Mouse (Mus musculus): Measurements from ENCODE around the gene Maats1.
A peak's percentile ranks its signal among the peaks of the same experiment; 100 is the strongest.

The Maats1 gene

GRCm38 (mm10) chr16:38341396-38342324 lies at the start of gene Maats1:
Maats1 (minus strand) TSS chr16:38342143.
- no peak for DNase-seq (ENCODE audit: low spot score)

DNA sequence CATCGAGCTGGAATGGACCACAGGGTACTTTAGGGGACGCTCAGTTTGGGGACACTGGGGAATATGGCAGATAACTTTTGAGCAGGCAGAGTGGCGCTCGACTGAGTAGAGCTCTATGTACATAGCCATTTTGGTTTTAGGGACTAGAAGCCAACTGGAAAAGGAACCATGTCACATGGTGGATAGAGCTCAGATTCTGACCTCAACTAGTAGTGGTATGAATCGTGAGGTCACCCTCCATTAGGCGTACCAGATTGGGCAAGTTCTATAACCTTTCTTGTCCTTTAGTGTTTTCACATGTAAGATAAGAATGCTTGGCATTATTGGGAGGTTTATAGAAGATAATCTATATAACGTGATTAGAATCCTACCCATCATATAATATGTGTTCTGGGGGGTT lies 48.4 kb upstream of the Maats1 start:
- no peak for DNase-seq (ENCODE audit: low spot score)

- DNase-seq (ENCODE audit: low spot score): no peak
Measured at GRCm38 (mm10) chr16:38389284-38389893, 47.4 kb upstream of the Maats1 start.

DNA sequence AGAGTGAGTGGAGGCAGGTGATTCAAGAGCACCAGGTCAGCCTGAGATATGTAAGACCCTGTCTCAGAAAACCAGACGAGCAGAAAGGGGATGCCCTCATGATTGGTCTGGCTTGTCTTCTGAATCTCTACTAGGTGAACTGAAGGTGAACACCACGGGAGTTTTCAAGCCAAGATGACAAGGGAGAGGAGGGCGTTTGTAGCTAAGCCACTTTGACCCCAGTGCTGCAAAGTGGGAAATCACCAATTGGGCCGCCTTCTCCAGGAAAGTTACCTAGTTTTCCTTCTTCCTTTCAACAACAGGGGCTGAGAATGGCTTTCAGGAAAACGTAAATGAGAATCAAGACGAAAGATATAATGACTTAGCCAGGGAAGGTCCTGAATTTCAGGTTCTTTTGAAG lies 46.8 kb upstream of the Maats1 start:
- no peak for DNase-seq (ENCODE audit: low spot score)

- no peak for DNase-seq (ENCODE audit: low spot score)
Measured at GRCm38 (mm10) chr16:38387389-38387788, 45.4 kb upstream of the Maats1 start.

DNA sequence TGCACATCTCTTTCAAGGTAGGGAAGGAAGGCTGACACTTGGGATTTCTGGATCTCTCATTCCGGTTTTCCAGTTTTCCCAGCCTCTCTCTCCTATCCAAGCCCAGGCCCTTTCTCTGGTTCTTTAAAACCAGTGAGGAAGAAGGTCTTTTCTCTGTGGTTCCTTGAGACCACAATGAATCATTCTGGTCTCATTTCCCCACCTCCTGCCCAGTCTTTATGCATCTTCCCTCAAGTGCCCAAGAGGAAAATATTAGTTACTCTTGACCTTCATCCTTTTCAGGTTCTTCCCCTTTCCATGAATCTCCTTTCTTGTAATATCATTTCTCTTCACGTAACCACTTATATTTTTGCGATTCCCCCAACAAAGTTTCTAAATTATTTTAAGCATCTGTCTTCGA lies 43.8 kb upstream of the Maats1 start:
- no peak for DNase-seq (ENCODE audit: low spot score)

GRCm38 (mm10) chr16:38385184-38385634 lies 43.3 kb upstream of the Maats1 start:
- DNase-seq (ENCODE audit: low spot score): no peak

- DNase-seq (ENCODE audit: low spot score): no peak
Measured at GRCm38 (mm10) chr16:38383683-38384082, 41.7 kb upstream of the Maats1 start.

GRCm38 (mm10) chr16:38379926-38380325 lies 38.0 kb upstream of the Maats1 start:
- DNase-seq (ENCODE audit: low spot score): no peak

DNA sequence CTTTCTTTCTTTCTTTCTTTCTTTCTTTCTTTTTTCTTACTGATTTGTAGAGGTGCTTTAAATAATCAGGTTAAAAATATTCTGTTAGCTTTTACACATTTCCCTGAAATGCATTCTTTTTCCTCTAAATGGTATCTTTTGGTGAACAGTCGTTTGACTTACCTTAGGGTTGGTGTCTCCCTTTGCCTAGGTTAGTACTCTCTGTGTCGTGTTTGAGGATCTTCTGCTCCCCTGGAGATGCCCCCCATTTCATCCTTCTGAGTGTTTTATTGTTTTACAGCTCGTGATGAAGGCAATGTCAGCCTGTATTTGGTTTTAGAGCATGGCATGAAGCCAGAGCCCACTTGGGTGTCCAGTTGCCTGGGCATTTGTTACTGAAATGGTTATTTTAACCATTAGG lies 37.5 kb upstream of the Maats1 start:
- no peak for DNase-seq (ENCODE audit: low spot score)

GRCm38 (mm10) chr16:38379088-38379487 lies 37.1 kb upstream of the Maats1 start:
- no peak for DNase-seq (ENCODE audit: low spot score)

DNA sequence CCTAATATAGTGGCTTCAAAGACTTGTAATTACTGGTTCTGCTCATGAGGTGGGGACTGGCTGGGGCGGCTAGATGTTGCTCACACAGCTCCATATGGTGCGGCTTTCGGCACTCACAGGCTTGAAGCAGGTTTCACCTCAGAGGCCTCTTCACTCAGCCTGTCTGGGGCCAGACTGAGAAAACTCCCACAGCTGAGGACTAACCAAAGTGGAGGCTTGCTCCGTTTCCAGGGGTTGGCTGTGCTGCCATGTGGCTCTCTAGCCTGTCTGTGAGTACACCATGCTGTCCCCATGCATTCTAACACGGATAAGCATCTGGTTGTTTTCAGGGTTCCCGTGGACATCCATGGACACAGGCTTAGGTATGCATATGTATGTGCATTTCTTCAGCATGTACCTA lies 36.6 kb upstream of the Maats1 start:
- no peak for DNase-seq (ENCODE audit: low spot score)

- DNase-seq (ENCODE audit: low spot score): no peak
Measured at GRCm38 (mm10) chr16:38377546-38377945, 35.6 kb upstream of the Maats1 start.

GRCm38 (mm10) chr16:38376841-38377249 lies 34.9 kb upstream of the Maats1 start:
- DNase-seq (ENCODE audit: low spot score): no peak

GRCm38 (mm10) chr16:38376163-38376840 lies 34.4 kb upstream of the Maats1 start:
- peak; percentile 41 for DNase-seq (ENCODE audit: low spot score)

- no peak for DNase-seq (ENCODE audit: low spot score)
Measured at GRCm38 (mm10) chr16:38375182-38375581, 33.2 kb upstream of the Maats1 start.

DNA sequence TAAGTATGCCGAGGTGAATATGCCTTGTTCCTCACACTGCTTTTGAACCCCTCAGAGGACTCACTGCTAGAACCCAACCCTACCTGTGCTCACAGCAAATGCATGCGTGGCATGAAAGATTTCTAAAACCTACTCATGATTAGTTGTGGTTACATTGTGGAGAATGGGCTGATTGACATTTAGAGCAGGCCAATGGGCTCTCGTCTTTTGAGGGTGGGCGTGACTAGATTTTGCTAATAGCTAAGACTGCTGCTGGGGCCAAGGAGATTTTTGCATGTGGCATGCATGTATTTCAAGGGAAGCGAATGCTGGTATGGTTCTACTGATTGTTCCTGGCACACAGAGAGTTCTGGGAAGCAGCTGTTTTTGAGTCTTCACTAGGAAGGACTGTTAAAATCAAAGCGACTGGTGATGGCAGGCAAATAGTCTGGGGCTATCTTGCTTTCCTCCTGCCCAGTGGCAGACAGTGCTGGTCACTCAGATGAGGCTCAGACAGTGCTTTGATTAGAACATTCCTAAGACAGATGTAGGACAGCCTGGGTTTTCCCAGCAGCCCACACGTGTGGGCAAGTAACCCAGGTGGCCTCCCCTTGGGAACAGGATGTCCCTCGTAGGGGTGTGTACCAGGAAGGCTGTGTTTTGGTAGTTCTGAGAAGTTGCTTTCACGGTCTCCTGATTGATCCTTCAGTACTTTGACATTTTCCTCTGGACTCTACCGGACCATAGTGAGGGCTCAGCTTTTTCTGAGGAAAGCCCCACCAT lies 32.6 kb upstream of the Maats1 start:
- no peak for DNase-seq (ENCODE audit: low spot score)

- no peak for DNase-seq (ENCODE audit: low spot score)
Measured at GRCm38 (mm10) chr16:38373941-38374340, 32.0 kb upstream of the Maats1 start.

DNA sequence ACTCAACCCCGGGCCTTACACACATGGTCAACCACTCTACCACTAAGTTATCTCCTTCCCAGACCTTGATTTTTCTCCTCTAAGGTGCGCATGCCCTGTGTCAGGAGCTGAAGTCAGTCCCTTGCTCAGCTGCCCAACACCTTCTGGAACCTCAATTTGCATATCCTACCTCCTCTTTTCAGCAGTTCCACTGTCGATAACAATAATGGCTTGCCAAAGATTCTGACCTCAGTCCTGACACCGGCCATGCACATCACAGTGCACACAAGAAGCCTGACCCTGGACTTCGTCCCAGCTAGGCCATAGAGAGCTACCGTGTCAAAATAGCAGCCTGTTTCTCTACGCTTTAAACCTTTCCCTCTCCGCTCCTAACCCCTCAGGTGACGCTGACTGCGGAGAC lies 31.5 kb upstream of the Maats1 start:
- DNase-seq (ENCODE audit: low spot score): no peak

- DNase-seq (ENCODE audit: low spot score): no peak
Measured at GRCm38 (mm10) chr16:38372876-38373275, 30.9 kb upstream of the Maats1 start.

DNA sequence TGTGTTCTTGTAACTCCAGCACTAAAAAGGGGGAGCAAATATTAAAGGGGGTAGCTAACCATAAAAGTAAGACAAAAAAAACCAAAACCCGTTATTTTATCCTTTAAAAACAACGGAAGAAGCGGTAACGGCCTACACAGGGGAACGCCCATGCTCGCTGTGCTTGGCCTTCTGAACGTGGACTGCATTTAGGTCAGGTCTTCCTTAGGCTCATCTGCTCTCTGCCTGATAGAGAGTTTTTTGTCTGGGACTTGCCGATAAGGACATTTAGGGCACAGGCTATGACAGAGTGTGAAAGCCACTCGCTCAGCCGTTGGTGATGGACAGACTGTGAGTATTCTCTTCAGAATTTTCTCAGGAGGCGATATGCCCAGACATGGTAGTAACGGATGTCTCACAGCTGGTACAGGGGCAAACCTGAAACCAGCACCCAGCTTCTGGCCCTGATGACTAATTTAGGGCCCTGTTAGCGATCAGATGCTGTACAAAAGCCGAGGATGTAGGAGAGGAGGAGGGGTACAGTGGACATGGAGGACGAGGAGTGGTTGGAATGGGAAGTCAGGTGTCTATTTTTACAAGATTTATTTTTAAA lies 29.9 kb upstream of the Maats1 start:
- no peak for DNase-seq (ENCODE audit: low spot score)

Data from layer of hippocampus, adult 9-10 months (tissue).